Mouse (Mus musculus): Measurements from ENCODE around the gene Ccdc40.

Ccdc40 gene

GRCm38 (mm10) chr11:119208870-119209370 is 19.5 kb upstream of the Ccdc40 start:
- DNase-seq (ENCODE audit: low read depth, low spot score) = no peak

GRCm38 (mm10) chr11:119209371-119210025 is 18.9 kb upstream of the Ccdc40 start:
- no peak for DNase-seq (ENCODE audit: low read depth, low spot score)

GRCm38 (mm10) chr11:119210321-119211100 is 17.9 kb upstream of the Ccdc40 start:
- DNase-seq (ENCODE audit: low read depth, low spot score) = no peak

- DNase-seq (ENCODE audit: low read depth, low spot score) = no peak
Observed at GRCm38 (mm10) chr11:119211604-119212309, 16.6 kb upstream of the Ccdc40 start.

- DNase-seq (ENCODE audit: low read depth, low spot score) = no peak
Observed at GRCm38 (mm10) chr11:119213166-119213885, 15.0 kb upstream of the Ccdc40 start.

- no peak for DNase-seq (ENCODE audit: low read depth, low spot score)
Observed at GRCm38 (mm10) chr11:119215038-119215904, 13.1 kb upstream of the Ccdc40 start.

- no peak for DNase-seq (ENCODE audit: low read depth, low spot score)
Observed at GRCm38 (mm10) chr11:119215905-119216507, 12.4 kb upstream of the Ccdc40 start.

- no peak for DNase-seq (ENCODE audit: low read depth, low spot score)
Observed at GRCm38 (mm10) chr11:119217861-119218260, 10.5 kb upstream of the Ccdc40 start.

- DNase-seq (ENCODE audit: low read depth, low spot score) = no peak
Observed at GRCm38 (mm10) chr11:119219816-119220465, 8.4 kb upstream of the Ccdc40 start.

GRCm38 (mm10) chr11:119221812-119222510 is 6.4 kb upstream of the Ccdc40 start:
- no peak for DNase-seq (ENCODE audit: low read depth, low spot score)

- no peak for DNase-seq (ENCODE audit: low read depth, low spot score)
Observed at GRCm38 (mm10) chr11:119223124-119223890, 5.1 kb upstream of the Ccdc40 start.

- no peak for DNase-seq (ENCODE audit: low read depth, low spot score)
Observed at GRCm38 (mm10) chr11:119224926-119225325, 3.4 kb upstream of the Ccdc40 start.

GRCm38 (mm10) chr11:119225634-119226033 is 2.7 kb upstream of the Ccdc40 start:
- no peak for DNase-seq (ENCODE audit: low read depth, low spot score)

GRCm38 (mm10) chr11:119227591-119227990 is 781 bp upstream of the Ccdc40 start:
- DNase-seq (ENCODE audit: low read depth, low spot score) = no peak

GRCm38 (mm10) chr11:119228846-119229626 is 664 bp downstream of the Ccdc40 start:
- no peak for DNase-seq (ENCODE audit: low read depth, low spot score)

GRCm38 (mm10) chr11:119234770-119235169 is 6.4 kb downstream of the Ccdc40 start:
- no peak for DNase-seq (ENCODE audit: low read depth, low spot score)

GRCm38 (mm10) chr11:119235596-119235995 is 7.2 kb downstream of the Ccdc40 start:
- no peak for DNase-seq (ENCODE audit: low read depth, low spot score)
